14 mouse cellular contexts compared by ENCODE assay signal in the genomic region with DNA sequence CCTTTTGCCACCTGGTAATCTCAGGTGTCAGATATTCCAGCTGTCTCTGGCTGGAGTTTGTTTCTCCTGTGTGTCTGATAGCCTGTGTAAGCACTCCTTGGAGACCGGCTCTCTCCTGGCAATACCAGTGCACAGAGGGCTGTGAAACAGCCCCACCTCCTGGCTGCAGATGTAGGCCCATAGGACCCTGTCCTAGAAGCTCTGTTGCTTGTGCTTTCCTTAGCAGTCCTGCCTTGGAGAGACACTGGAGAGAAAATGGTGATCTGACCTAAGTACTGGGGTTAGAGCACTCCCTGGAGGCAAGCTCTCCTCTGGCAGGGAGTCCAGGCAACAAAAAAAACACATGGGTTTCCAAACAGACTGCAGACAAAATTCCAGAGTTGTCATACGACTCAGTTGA.
DNase-seq lines count a peak whose midpoint lies in the region; ATAC-seq and TF ChIP-seq lines count a peak whose summit lies in the region.
"Had no signal": no experiment of that assay in that cellular context is flagged by ENCODE, and none has a peak within 500 bp of the region (broad histone marks: within the 10 kb centered on the region; RNA-seq: fewer than 3 reads in every experiment).

No protein-coding gene starts in this region.

- 42% methylated on average over 2 of the region's 2 CpGs for WGBS in heart, postnatal 0 days
- 30% methylated on average over 2 of the region's 2 CpGs for WGBS in lung, postnatal 0 days

- H3K9me3 ChIP-seq in heart, postnatal 0 days (replicated peaks; ENCODE audit: control insufficient read depth, low read length) = no peaks in the 10 kb centered on the region
- no peaks in the 10 kb centered on the region for H3K9me3 ChIP-seq in lung, postnatal 0 days (ENCODE audit: low read length)
- H3K9me3 ChIP-seq: heart, embryonic 15.5 days; hindbrain, embryonic 15.5 days had no signal

- no peak for ATAC-seq in heart, postnatal 0 days (ENCODE audit: insufficient read depth, low read depth)
- no peak for ATAC-seq in lung, postnatal 0 days
- no peak for ATAC-seq in activated CD4-positive, CD25-positive, alpha-beta regulatory T cell, adult 4 months
- ATAC-seq in erythroid progenitor cell, adult 5-6 weeks (replicated peaks; ENCODE audit: low FRiP score, poor library complexity, severe bottlenecking) = no peak

- TF ChIP-seq CTCF in heart, postnatal 0 days (IDR thresholded peaks at IDR 0.05; ENCODE audit: low read depth) = peak; percentile 15; the same call in 1 of the 2 replicates
- TF ChIP-seq CTCF in lung, postnatal 0 days (IDR thresholded peaks at IDR 0.05) = peak; percentile 37

- intact Hi-C loops in heart, postnatal 14 days (cut with DNase I) = no loop called here

- no peaks in the 10 kb centered on the region for H3K4me1 ChIP-seq in heart, postnatal 0 days (ENCODE audit: control insufficient read depth, insufficient read depth)
- H3K4me1 ChIP-seq in lung, postnatal 0 days (ENCODE audit: insufficient read depth, low read depth, low read length) = no peaks in the 10 kb centered on the region
- H3K4me1 ChIP-seq: heart, embryonic 15.5 days; hindbrain, embryonic 15.5 days had no signal

- no peaks in the 10 kb centered on the region for H3K36me3 ChIP-seq in heart, postnatal 0 days (replicated peaks; ENCODE audit: control insufficient read depth, insufficient read depth, low read length)
- no peaks in the 10 kb centered on the region for H3K36me3 ChIP-seq in lung, postnatal 0 days (ENCODE audit: insufficient read depth, low read length)
- H3K36me3 ChIP-seq: heart, embryonic 15.5 days; hindbrain, embryonic 15.5 days had no signal

- no peak overlapping the region for H3K4me2 ChIP-seq in heart, postnatal 0 days (ENCODE audit: low read depth, low read length)
- no peak overlapping the region for H3K4me2 ChIP-seq in lung, postnatal 0 days (replicated peaks; ENCODE audit: low read depth, low read length)
- H3K4me2 ChIP-seq: heart, embryonic 15.5 days; hindbrain, embryonic 15.5 days had no signal

- no peak overlapping the region for H3K4me3 ChIP-seq in heart, postnatal 0 days (ENCODE audit: low read depth, low read length)
- H3K4me3 ChIP-seq in lung, postnatal 0 days (ENCODE audit: low read depth, low read length) = no peak overlapping the region
- H3K4me3 ChIP-seq: heart, embryonic 15.5 days; hindbrain, embryonic 15.5 days; left cerebral cortex, adult 2 months had no signal

- no peak for DNase-seq in heart, postnatal 0 days (ENCODE audit: low spot score)
- no peak for DNase-seq in heart, postnatal 14 days
- DNase-seq in lung, postnatal 0 days (ENCODE audit: low spot score) = no peak
- no peak for DNase-seq in lung, postnatal 10 days
- peak; percentile 28 for DNase-seq in R1 (ENCODE audit: low read depth, low spot score)
- DNase-seq in lung, postnatal 36 days = peak; percentile 6
- DNase-seq: cerebellum, postnatal 14 days; kidney, postnatal 25 days; right cerebral cortex, adult 18-20 months had no signal

- no peak for TF ChIP-seq EP300 in heart, postnatal 0 days (IDR thresholded peaks at IDR 0.05; ENCODE audit: low read depth)
- TF ChIP-seq EP300 in lung, postnatal 0 days (IDR thresholded peaks at IDR 0.05) = no peak

- no peak overlapping the region for H3K27ac ChIP-seq in heart, postnatal 0 days (ENCODE audit: low read depth)
- H3K27ac ChIP-seq in lung, postnatal 0 days (ENCODE audit: low read length) = no peak overlapping the region
- H3K27ac ChIP-seq: heart, embryonic 15.5 days; hindbrain, embryonic 15.5 days; left cerebral cortex, adult 2 months had no signal

- no peaks in the 10 kb centered on the region for H3K27me3 ChIP-seq in heart, postnatal 0 days (ENCODE audit: control insufficient read depth, insufficient read depth, low read length)
- H3K27me3 ChIP-seq in lung, postnatal 0 days (replicated peaks; ENCODE audit: insufficient read depth, low read length) = no peaks in the 10 kb centered on the region
- H3K27me3 ChIP-seq: heart, embryonic 15.5 days; hindbrain, embryonic 15.5 days had no signal

- H3K9ac ChIP-seq in heart, postnatal 0 days (replicated peaks; ENCODE audit: low read depth, low read length) = no peak overlapping the region
- no peak overlapping the region for H3K9ac ChIP-seq in lung, postnatal 0 days (replicated peaks; ENCODE audit: low read depth)
- H3K9ac ChIP-seq: heart, embryonic 15.5 days; hindbrain, embryonic 15.5 days had no signal

Comparison
In these comparisons a context has a peak if more than half of its experiments do, and no peak if none do; other contexts are left out.
1. DNase-seq: peak in R1 (single experiment) and lung, postnatal 36 days (single experiment); none in heart, postnatal 0 days (single experiment), heart, postnatal 14 days (0 of 2), lung, postnatal 0 days (single experiment) and lung, postnatal 10 days (single experiment).